Mouse (Mus musculus) ES-Bruce4 (cell line): Measurements from ENCODE around the gene Nudt3. TPM values are rescaled to one million over a fixed set of nuclear protein-coding genes. Genes with fewer than 3 reads are reported as not detected.

Experiments used
- H3K27ac ChIP-seq: 2 replicates; pipeline ENCODE4 v1.5.1; 2012; ENCODE audit warnings: low read length, inconsistent platforms; ENCODE audit not compliant: insufficient read depth
- H3K27me3 ChIP-seq: 2 replicates; pipeline ENCODE4 v1.6.1; 2012; ENCODE audit warnings: mild to moderate bottlenecking, low read length, inconsistent platforms; ENCODE audit not compliant: control insufficient read depth, poor library complexity, insufficient read depth, severe bottlenecking
- H3K36me3 ChIP-seq: 2 replicates; pipeline ENCODE4 v1.6.1; 2012; ENCODE audit warnings: inconsistent platforms, mild to moderate bottlenecking, low read length, moderate library complexity; ENCODE audit not compliant: control insufficient read depth, poor library complexity, insufficient read depth, severe bottlenecking
- H3K4me1 ChIP-seq: one replicate; pipeline ENCODE4 v1.8.1; 2011; ENCODE audit warnings: low read length; ENCODE audit not compliant: control insufficient read depth, insufficient read depth
- H3K4me3 ChIP-seq: 2 replicates; pipeline ENCODE4 v1.5.1; 2011; ENCODE audit warnings: low read depth, mild to moderate bottlenecking, low read length
- H3K9ac ChIP-seq: 2 replicates; pipeline ENCODE4 v1.6.1; 2012; ENCODE audit warnings: low read depth, mild to moderate bottlenecking, inconsistent platforms; ENCODE audit not compliant: poor library complexity, severe bottlenecking
- H3K9me3 ChIP-seq: replicated peaks from 2 replicates; pipeline ENCODE4 v1.6.1; 2012; ENCODE audit warnings: mild to moderate bottlenecking, low read length, inconsistent platforms; ENCODE audit not compliant: control insufficient read depth, poor library complexity, insufficient read depth, severe bottlenecking
- CTCF ChIP-seq: IDR thresholded peaks from one replicate; pipeline ENCODE4 v1.8.1; 2011; ENCODE audit warnings: low read depth, low read length
- EP300 ChIP-seq: IDR thresholded peaks from 2 replicates; pipeline ENCODE4 v1.6.1; 2011; ENCODE audit warnings: low read depth, low read length; ENCODE audit not compliant: insufficient read depth
- POLR2A ChIP-seq: IDR thresholded peaks from one replicate; pipeline ENCODE4 v1.8.1; 2011; ENCODE audit warnings: low read length; ENCODE audit not compliant: insufficient read depth
- polyA plus RNA-seq: library from polyadenylated mRNA; stranded (reverse); fragments of >200 nt; gene quantifications from 2 replicates; pipeline ENCODE4 v1.2.4, GENCODE M21; 2011; ENCODE audit warnings: low read depth; ENCODE audit not compliant: missing spikeins, insufficient read depth, insufficient read length

Gene Nudt3
- polyA plus RNA-seq, 1 experiment = 68.8 TPM

GRCm38 (mm10) chr17:27551393-27551940 lies 71.8 kb downstream of the Nudt3 start:
- Histone ChIP-seq H3K27ac (peak overlapping the region; percentile 29; the same call in 1 of the 2 replicates), H3K36me3 (no peaks in the 10 kb centered on the region), H3K9me3 (no peaks in the 10 kb centered on the region), H3K4me3 (no peak overlapping the region; the same call in 1 of the 2 replicates), H3K27me3 (no peaks in the 10 kb centered on the region), H3K4me1 (peaks cover 12% of the 10 kb centered on the region), H3K9ac (peak overlapping the region; percentile 59)
- peak; percentile 28 for TF ChIP-seq CTCF
- TF ChIP-seq POLR2A = no peak
- no peak for TF ChIP-seq EP300

DNA sequence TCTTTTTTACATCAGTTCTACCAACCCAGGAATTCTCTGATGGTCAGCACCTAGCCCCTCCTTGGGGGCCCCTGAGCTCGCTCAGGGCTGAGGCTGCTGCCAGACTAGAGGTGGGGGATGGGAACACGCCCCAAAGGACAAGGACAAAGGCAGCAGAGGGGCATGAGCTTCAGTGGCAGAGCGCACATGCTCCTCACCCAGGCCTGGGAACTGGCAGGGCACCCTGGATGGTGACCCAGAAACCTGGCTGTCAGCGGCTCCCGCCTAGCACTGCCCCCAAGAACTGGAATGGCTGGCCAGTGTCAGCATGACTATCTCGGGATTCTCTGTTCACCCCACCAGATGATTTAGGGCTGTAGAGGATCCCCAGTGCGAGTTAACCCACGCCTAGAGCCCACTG lies 74.1 kb downstream of the Nudt3 start:
- no peaks in the 10 kb centered on the region for H3K9me3 ChIP-seq
- H3K4me1 ChIP-seq = peaks cover 12% of the 10 kb centered on the region
- H3K27ac ChIP-seq = no peak overlapping the region
- H3K9ac ChIP-seq = no peak overlapping the region
- no peaks in the 10 kb centered on the region for H3K36me3 ChIP-seq
- no peak for TF ChIP-seq CTCF
- TF ChIP-seq POLR2A = no peak
- no peak for TF ChIP-seq EP300
- H3K27me3 ChIP-seq = no peaks in the 10 kb centered on the region
- no peak overlapping the region for H3K4me3 ChIP-seq

- H3K4me1 ChIP-seq = peaks cover 3% of the 10 kb centered on the region
- no peak overlapping the region for H3K9ac ChIP-seq
- TF ChIP-seq POLR2A (no peak), EP300 (no peak), CTCF (no peak)
- H3K27ac ChIP-seq = no peak overlapping the region
- H3K27me3 ChIP-seq = no peaks in the 10 kb centered on the region
- no peak overlapping the region for H3K4me3 ChIP-seq
- H3K36me3 ChIP-seq = no peaks in the 10 kb centered on the region
- H3K9me3 ChIP-seq = no peaks in the 10 kb centered on the region
These were observed 75.9 kb downstream of the Nudt3 start for GRCm38 (mm10) chr17:27547253-27547868.

DNA sequence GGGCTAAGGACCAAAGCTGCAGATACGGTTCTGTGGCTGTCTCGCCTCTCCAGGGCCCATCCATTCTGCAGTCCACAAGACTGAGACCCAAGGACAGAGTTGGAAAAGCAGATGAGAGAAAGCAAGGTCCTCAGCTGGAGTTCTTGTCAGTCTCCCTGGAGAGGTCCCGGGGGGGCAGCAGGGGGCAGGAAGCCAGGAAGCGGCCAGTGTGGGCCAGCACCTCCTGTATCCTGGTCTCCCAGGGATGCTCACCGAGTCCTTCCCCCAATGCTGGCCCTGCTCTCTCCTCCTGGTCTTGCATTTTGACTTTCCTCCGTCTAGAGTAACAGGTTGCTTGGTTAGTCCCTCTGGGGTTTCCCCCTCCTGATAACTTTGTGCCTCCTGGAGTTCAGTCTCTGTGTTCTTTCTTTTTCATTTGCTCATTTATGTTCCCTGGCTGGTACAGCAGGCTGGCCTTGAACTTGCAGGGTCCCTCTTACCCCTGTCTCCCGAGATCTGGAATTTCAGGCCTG lies 76.7 kb downstream of the Nudt3 start:
- Histone ChIP-seq H3K27ac (no peak overlapping the region), H3K4me3 (no peak overlapping the region), H3K36me3 (no peaks in the 10 kb centered on the region), H3K9ac (no peak overlapping the region), H3K27me3 (no peaks in the 10 kb centered on the region), H3K9me3 (no peaks in the 10 kb centered on the region), H3K4me1 (peaks cover under 1% of the 10 kb centered on the region)
- TF ChIP-seq POLR2A = no peak
- no peak for TF ChIP-seq EP300
- no peak for TF ChIP-seq CTCF

- H3K9ac ChIP-seq = no peak overlapping the region
- H3K4me1 ChIP-seq = no peaks in the 10 kb centered on the region
These were observed 77.3 kb downstream of the Nudt3 start for GRCm38 (mm10) chr17:27545991-27546390.

DNA sequence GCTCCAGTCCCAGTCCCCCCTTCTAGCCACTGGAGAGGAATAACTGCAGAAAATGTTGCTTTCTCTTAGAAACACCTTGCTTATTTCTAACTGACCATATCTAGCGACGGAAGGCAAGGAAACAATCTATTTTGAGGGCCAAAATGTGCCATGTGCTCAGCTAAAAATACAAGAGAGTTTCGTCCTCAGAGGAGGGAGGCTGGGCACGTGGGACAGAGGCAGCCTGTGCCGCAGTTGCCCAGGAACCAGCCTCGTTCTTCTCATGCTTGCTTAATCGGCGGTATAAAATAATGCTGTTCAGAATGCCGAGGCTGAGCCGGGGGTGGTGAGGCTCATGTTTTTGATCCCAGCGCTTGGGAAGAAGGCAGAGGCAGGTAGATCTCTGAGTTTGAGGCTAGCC lies 78.7 kb downstream of the Nudt3 start:
- Histone ChIP-seq H3K9me3 (no peaks in the 10 kb centered on the region), H3K4me1 (no peaks in the 10 kb centered on the region), H3K4me3 (no peak overlapping the region), H3K27me3 (no peaks in the 10 kb centered on the region), H3K9ac (no peak overlapping the region), H3K27ac (no peak overlapping the region), H3K36me3 (no peaks in the 10 kb centered on the region)
- TF ChIP-seq POLR2A (no peak), EP300 (no peak), CTCF (no peak)

More at GRCm38 (mm10) chr17:27545991-27546390, 77.3 kb downstream of the Nudt3 start:
- Histone ChIP-seq H3K4me3 (no peak overlapping the region), H3K27me3 (no peaks in the 10 kb centered on the region), H3K36me3 (no peaks in the 10 kb centered on the region), H3K9me3 (no peaks in the 10 kb centered on the region), H3K27ac (no peak overlapping the region)
- TF ChIP-seq POLR2A = no peak
- TF ChIP-seq EP300 = no peak
- no peak for TF ChIP-seq CTCF
